Mouse (Mus musculus): Measurements from ENCODE around the gene Trim32. TPM values are rescaled to one million over a fixed set of nuclear protein-coding genes. Genes with fewer than 3 reads are reported as not detected.

Trim32 gene
- polyA plus RNA-seq, 1 experiment from 2014 or later = 129 TPM

- ATAC-seq = no peak
- Histone ChIP-seq H3K27ac (no peak overlapping the region), H3K4me2 (replicated peaks) (no peak overlapping the region), H3K4me3 (replicated peaks) (no peak overlapping the region), H3K27me3 (no peaks in the 10 kb centered on the region), H3K9me3 (no peaks in the 10 kb centered on the region), H3K36me3 (peaks cover 56% of the 10 kb centered on the region), H3K4me1 (replicated peaks) (no peaks in the 10 kb centered on the region), H3K9ac (replicated peaks) (no peak overlapping the region)
- 81% methylated on average over 3 of the region's 3 CpGs for WGBS
These were observed 15.3 kb downstream of the Trim32 start for GRCm38 (mm10) chr4:65620125-65620524.

GRCm38 (mm10) chr4:65638231-65638630 lies 33.4 kb downstream of the Trim32 start:
- Histone ChIP-seq H3K27ac (no peak overlapping the region), H3K4me1 (replicated peaks) (no peaks in the 10 kb centered on the region), H3K9me3 (no peaks in the 10 kb centered on the region), H3K27me3 (no peaks in the 10 kb centered on the region), H3K4me2 (replicated peaks) (no peak overlapping the region), H3K36me3 (no peaks in the 10 kb centered on the region), H3K9ac (replicated peaks) (no peak overlapping the region), H3K4me3 (replicated peaks) (no peak overlapping the region)
- WGBS = 83% methylated on average over 3 of the region's 3 CpGs
- ATAC-seq = no peak

- H3K27me3 ChIP-seq = no peaks in the 10 kb centered on the region
- no peak for ATAC-seq
- H3K9ac ChIP-seq (replicated peaks) = no peak overlapping the region
- H3K4me3 ChIP-seq (replicated peaks) = no peak overlapping the region
- H3K27ac ChIP-seq = no peak overlapping the region
- no peaks in the 10 kb centered on the region for H3K9me3 ChIP-seq
- no peak overlapping the region for H3K4me2 ChIP-seq (replicated peaks)
- 64% methylated on average over 5 of the region's 5 CpGs for WGBS
- no peaks in the 10 kb centered on the region for H3K36me3 ChIP-seq
- H3K4me1 ChIP-seq (replicated peaks) = no peaks in the 10 kb centered on the region
These were observed 37.8 kb downstream of the Trim32 start for GRCm38 (mm10) chr4:65642611-65643010.

- H3K36me3 ChIP-seq = no peaks in the 10 kb centered on the region
- WGBS = 0% methylated on average over 2 of the region's 2 CpGs
- H3K27me3 ChIP-seq = peaks cover 7% of the 10 kb centered on the region; the same call in 1 of the 2 replicates
- H3K4me3 ChIP-seq (replicated peaks) = no peak overlapping the region
- H3K4me2 ChIP-seq (replicated peaks) = no peak overlapping the region
- no peaks in the 10 kb centered on the region for H3K9me3 ChIP-seq
- H3K9ac ChIP-seq (replicated peaks) = no peak overlapping the region
- H3K4me1 ChIP-seq (replicated peaks) = no peaks in the 10 kb centered on the region; the same call in 1 of the 2 replicates
- ATAC-seq = peak; percentile 89
- no peak overlapping the region for H3K27ac ChIP-seq
These were observed 49.9 kb downstream of the Trim32 start for GRCm38 (mm10) chr4:65654723-65655122.

- Histone ChIP-seq H3K27ac (no peak overlapping the region), H3K4me2 (replicated peaks) (no peak overlapping the region), H3K9ac (replicated peaks) (no peak overlapping the region), H3K9me3 (no peaks in the 10 kb centered on the region), H3K4me3 (replicated peaks) (no peak overlapping the region), H3K27me3 (no peaks in the 10 kb centered on the region), H3K36me3 (no peaks in the 10 kb centered on the region), H3K4me1 (replicated peaks) (peaks cover 12% of the 10 kb centered on the region)
- WGBS = 88% methylated on average over 6 of the region's 6 CpGs
- no peak for ATAC-seq
These were observed 58.4 kb downstream of the Trim32 start for GRCm38 (mm10) chr4:65663176-65663575.
